Mouse (Mus musculus) neural tube, embryonic 15.5 days (tissue): ENCODE data around the gene Ccdc175. TPM values are rescaled to one million over a fixed set of nuclear protein-coding genes. Genes with fewer than 3 reads are reported as not detected.

Experiments used
- ATAC-seq: fragments of 200-750 bp; cut with Nextera tagmentation; 2 replicates; pipeline ENCODE4 v1.8.0; 2017; ENCODE audit warnings: mild to moderate bottlenecking, moderate TSS enrichment, moderate library complexity; ENCODE audit not compliant: low FRiP score
- H3K27ac ChIP-seq: fragments of 300-500 bp; sonication (generic); replicated peaks from 2 replicates; pipeline ENCODE4 v1.5.1; 2015; ENCODE audit warnings: mild to moderate bottlenecking, inconsistent platforms
- H3K27me3 ChIP-seq: fragments of 300-500 bp; sonication (generic); replicated peaks from 2 replicates; pipeline ENCODE4 v1.6.1; 2015; ENCODE audit warnings: inconsistent platforms
- H3K36me3 ChIP-seq: fragments of 300-500 bp; sonication (generic); 2 replicates; pipeline ENCODE4 v1.6.1; 2015; ENCODE audit warnings: inconsistent platforms
- H3K4me1 ChIP-seq: fragments of 300-500 bp; sonication (generic); 2 replicates; pipeline ENCODE4 v1.6.1; 2015; ENCODE audit warnings: inconsistent platforms
- H3K4me2 ChIP-seq: fragments of 300-500 bp; sonication (generic); 2 replicates; pipeline ENCODE4 v1.6.1; 2015; ENCODE audit warnings: inconsistent platforms, mild to moderate bottlenecking, moderate library complexity
- H3K4me3 ChIP-seq: fragments of 300-500 bp; sonication (generic); replicated peaks from 2 replicates; pipeline ENCODE4 v1.5.1; 2015; ENCODE audit warnings: mild to moderate bottlenecking, inconsistent platforms
- H3K9ac ChIP-seq: fragments of 300-500 bp; sonication (generic); replicated peaks from 2 replicates; pipeline ENCODE4 v1.6.1; 2015; ENCODE audit warnings: mild to moderate bottlenecking, inconsistent platforms
- H3K9me3 ChIP-seq: fragments of 300-500 bp; sonication (generic); replicated peaks from 2 replicates; pipeline ENCODE4 v1.6.1; 2016; ENCODE audit warnings: inconsistent platforms
- WGBS: fragments of 180-500 bp; shearing (Covaris S2); methylation state at CpG from one replicate; pipeline ENCODE4 v1.1.7; 2015; ENCODE audit warnings: mixed read lengths; 5-methylcytosine and 5-hydroxymethylcytosine counted together
- microRNA-seq: library from miRNA; unstranded; fragments of <30 nt; microRNA quantifications from one replicate; pipeline ENCODE4, GENCODE M21; 2017
- polyA plus RNA-seq: library from polyadenylated mRNA; unstranded; fragments of >200 nt; fragmentation: Nextera tagmentation; extraction: Ambion mirVana; gene quantifications from 2 replicates; pipeline ENCODE4 v1.2.1, GENCODE M21; 2015

The Ccdc175 gene
- polyA plus RNA-seq, 1 experiment from 2014 or later, result not detected

- no peaks in the 10 kb centered on the region for H3K9me3 ChIP-seq
- H3K27me3 ChIP-seq, result no peaks in the 10 kb centered on the region
- H3K4me2 ChIP-seq, result peak overlapping the region; percentile 82
- no peaks in the 10 kb centered on the region for H3K36me3 ChIP-seq
- ATAC-seq, result peak; percentile 76
- peak overlapping the region; percentile 77 for H3K4me3 ChIP-seq
- peak overlapping the region; percentile 80 for H3K9ac ChIP-seq
- WGBS, result 3% methylated on average over 40 of the region's 40 CpGs
- peaks cover 17% of the 10 kb centered on the region for H3K4me1 ChIP-seq
- H3K27ac ChIP-seq, result peak overlapping the region; percentile 93
These were observed 115.1 kb downstream of the Ccdc175 start for GRCm38 (mm10) chr12:72069626-72070326.

GRCm38 (mm10) chr12:72057780-72058179 is 127.0 kb downstream of the Ccdc175 start:
- Histone ChIP-seq H3K9me3 (no peaks in the 10 kb centered on the region), H3K4me2 (no peak overlapping the region), H3K36me3 (no peaks in the 10 kb centered on the region), H3K27me3 (no peaks in the 10 kb centered on the region), H3K4me3 (no peak overlapping the region), H3K27ac (no peak overlapping the region), H3K4me1 (no peaks in the 10 kb centered on the region), H3K9ac (no peak overlapping the region)
- WGBS, result 84% methylated on average over 1 of the region's 1 CpGs
- ATAC-seq, result no peak

- Histone ChIP-seq H3K27ac (no peak overlapping the region), H3K4me1 (no peaks in the 10 kb centered on the region), H3K4me3 (no peak overlapping the region), H3K4me2 (no peak overlapping the region), H3K9me3 (no peaks in the 10 kb centered on the region), H3K9ac (no peak overlapping the region), H3K36me3 (no peaks in the 10 kb centered on the region), H3K27me3 (no peaks in the 10 kb centered on the region)
- WGBS, result 34% methylated on average over 6 of the region's 6 CpGs
- no peak for ATAC-seq
These were observed 131.0 kb downstream of the Ccdc175 start for GRCm38 (mm10) chr12:72053851-72054250.

- Histone ChIP-seq H3K4me3 (no peak overlapping the region), H3K9me3 (no peaks in the 10 kb centered on the region), H3K4me1 (no peaks in the 10 kb centered on the region), H3K27me3 (no peaks in the 10 kb centered on the region), H3K4me2 (no peak overlapping the region), H3K36me3 (no peaks in the 10 kb centered on the region), H3K27ac (no peak overlapping the region), H3K9ac (no peak overlapping the region)
- WGBS, result 38% methylated on average over 6 of the region's 6 CpGs
- ATAC-seq, result no peak
These were observed 131.5 kb downstream of the Ccdc175 start for GRCm38 (mm10) chr12:72053303-72053702.

GRCm38 (mm10) chr12:72052571-72052970 is 132.3 kb downstream of the Ccdc175 start:
- no peak for ATAC-seq
- 84% methylated on average over 6 of the region's 6 CpGs for WGBS
- Histone ChIP-seq H3K4me2 (no peak overlapping the region), H3K4me1 (no peaks in the 10 kb centered on the region), H3K9ac (no peak overlapping the region), H3K27me3 (no peaks in the 10 kb centered on the region), H3K9me3 (no peaks in the 10 kb centered on the region), H3K27ac (no peak overlapping the region), H3K4me3 (no peak overlapping the region), H3K36me3 (no peaks in the 10 kb centered on the region)

Small RNA genes within 50 kb of the gene (microRNA-seq; reads per million reads assigned to microRNA genes)
- not detected for gene Gm24466

Other genes starting within 250 kb of the Ccdc175 start
- 6.0 and 8.1 TPM in 2 replicates for gene Gpr135, start 113.9 kb downstream of the Ccdc175 start, polyA plus RNA-seq
- gene L3hypdh, start 99.6 kb downstream of the Ccdc175 start, polyA plus RNA-seq, result 11.7 and 14.4 TPM in 2 replicates
- gene Jkamp, start 99.4 kb downstream of the Ccdc175 start, polyA plus RNA-seq, result 117 and 130 TPM in 2 replicates
- 2,686 and 3,326 TPM in 2 replicates for gene Rtn1, start 224.0 kb upstream of the Ccdc175 start, polyA plus RNA-seq